Mouse (Mus musculus): ENCODE data around the gene Tmcc1. TPM values are rescaled to one million over a fixed set of nuclear protein-coding genes. Genes with fewer than 3 reads are reported as not detected.

Tmcc1 gene
- polyA plus RNA-seq, 1 experiment, result 11.3 TPM

GRCm38 (mm10) chr6:116073610-116074009 lies 119.7 kb downstream of the Tmcc1 start:
- Histone ChIP-seq H3K79me3 (ENCODE audit: low read depth) (peaks cover 1% of the 10 kb centered on the region), H3ac (ENCODE audit: control insufficient read depth, insufficient read length, low read depth) (no peak overlapping the region), H3K4me3 (ENCODE audit: insufficient read depth, poor library complexity, severe bottlenecking) (no peak overlapping the region), H3K79me2 (ENCODE audit: control insufficient read depth, insufficient read depth) (no peaks in the 10 kb centered on the region), H3K27me3 (ENCODE audit: control insufficient read depth, insufficient read depth, insufficient read length) (no peaks in the 10 kb centered on the region), H3K36me3 (ENCODE audit: control insufficient read depth, insufficient read depth) (no peaks in the 10 kb centered on the region)
- TF ChIP-seq FOSL1 (IDR thresholded peaks at IDR 0.05; ENCODE audit: insufficient read depth, low read length, poor library complexity, severe bottlenecking) (no peak), USF1 (IDR thresholded peaks at IDR 0.05; ENCODE audit: low read depth) (no peak), MYOG (IDR thresholded peaks at IDR 0.05; ENCODE audit: control insufficient read depth, extremely low read depth, insufficient read length) (no peak), MYOD1 (IDR thresholded peaks at IDR 0.05; ENCODE audit: control insufficient read depth, insufficient read length, low read depth) (no peak), CTCF (IDR thresholded peaks at IDR 0.05; ENCODE audit: control insufficient read depth, insufficient read depth, insufficient read length) (no peak), MAX (IDR thresholded peaks at IDR 0.05) (no peak), CEBPB (IDR thresholded peaks at IDR 0.05; ENCODE audit: low read depth) (no peak)

DNA sequence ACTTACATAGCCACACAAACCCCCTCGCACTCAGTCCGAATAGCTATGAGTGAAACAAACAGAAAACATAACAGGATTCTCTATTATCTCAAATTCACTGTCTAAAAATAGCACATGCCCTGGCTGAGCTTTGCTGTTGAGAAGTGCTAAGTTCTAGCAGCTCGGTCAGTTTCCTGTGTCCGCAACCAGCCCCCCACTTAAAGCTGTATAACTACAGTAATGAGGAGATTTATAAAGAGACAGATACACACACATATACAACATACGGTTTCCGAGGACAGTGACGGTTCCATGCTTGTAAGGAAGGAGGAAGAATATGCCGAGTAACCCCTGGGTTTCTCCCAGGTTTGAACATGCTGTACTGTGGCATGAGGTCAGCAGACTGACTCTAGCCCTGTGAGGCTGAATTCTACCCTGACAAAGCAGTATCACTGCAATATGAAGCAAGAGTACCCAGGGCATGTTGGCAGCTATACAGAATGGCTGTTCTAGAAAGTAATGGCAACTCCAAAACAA lies 120.5 kb downstream of the Tmcc1 start:
- Histone ChIP-seq H3K27me3 (ENCODE audit: control insufficient read depth, insufficient read depth, insufficient read length) (no peaks in the 10 kb centered on the region), H3K79me3 (ENCODE audit: low read depth) (peaks cover 1% of the 10 kb centered on the region), H3ac (ENCODE audit: control insufficient read depth, insufficient read length, low read depth) (no peak overlapping the region), H3K79me2 (ENCODE audit: control insufficient read depth, insufficient read depth) (no peaks in the 10 kb centered on the region), H3K36me3 (ENCODE audit: control insufficient read depth, insufficient read depth) (no peaks in the 10 kb centered on the region), H3K4me3 (ENCODE audit: insufficient read depth, poor library complexity, severe bottlenecking) (no peak overlapping the region)
- TF ChIP-seq MYOD1 (IDR thresholded peaks at IDR 0.05; ENCODE audit: control insufficient read depth, insufficient read length, low read depth) (no peak), FOSL1 (IDR thresholded peaks at IDR 0.05; ENCODE audit: insufficient read depth, low read length, poor library complexity, severe bottlenecking) (no peak), MAX (IDR thresholded peaks at IDR 0.05) (no peak), MYOG (IDR thresholded peaks at IDR 0.05; ENCODE audit: control insufficient read depth, extremely low read depth, insufficient read length) (no peak), CEBPB (IDR thresholded peaks at IDR 0.05; ENCODE audit: low read depth) (no peak), USF1 (IDR thresholded peaks at IDR 0.05; ENCODE audit: low read depth) (no peak), CTCF (IDR thresholded peaks at IDR 0.05; ENCODE audit: control insufficient read depth, insufficient read depth, insufficient read length) (no peak)

GRCm38 (mm10) chr6:116072221-116072745 lies 121.0 kb downstream of the Tmcc1 start:
- Histone ChIP-seq H3ac (ENCODE audit: control insufficient read depth, insufficient read length, low read depth) (no peak overlapping the region), H3K27me3 (ENCODE audit: control insufficient read depth, insufficient read depth, insufficient read length) (no peaks in the 10 kb centered on the region), H3K36me3 (ENCODE audit: control insufficient read depth, insufficient read depth) (no peaks in the 10 kb centered on the region), H3K79me3 (ENCODE audit: low read depth) (no peaks in the 10 kb centered on the region), H3K4me3 (ENCODE audit: insufficient read depth, poor library complexity, severe bottlenecking) (no peak overlapping the region), H3K79me2 (ENCODE audit: control insufficient read depth, insufficient read depth) (no peaks in the 10 kb centered on the region)
- no peak for TF ChIP-seq USF1 (IDR thresholded peaks at IDR 0.05; ENCODE audit: low read depth)
- no peak for TF ChIP-seq MYOD1 (IDR thresholded peaks at IDR 0.05; ENCODE audit: control insufficient read depth, insufficient read length, low read depth)
- TF ChIP-seq CEBPB (IDR thresholded peaks at IDR 0.05; ENCODE audit: low read depth), result no peak
- TF ChIP-seq FOSL1 (IDR thresholded peaks at IDR 0.05; ENCODE audit: insufficient read depth, low read length, poor library complexity, severe bottlenecking), result no peak
- no peak for TF ChIP-seq MAX (IDR thresholded peaks at IDR 0.05)
- no peak for TF ChIP-seq CTCF (IDR thresholded peaks at IDR 0.05; ENCODE audit: control insufficient read depth, insufficient read depth, insufficient read length)
- TF ChIP-seq MYOG (IDR thresholded peaks at IDR 0.05; ENCODE audit: control insufficient read depth, extremely low read depth, insufficient read length), result no peak

DNA sequence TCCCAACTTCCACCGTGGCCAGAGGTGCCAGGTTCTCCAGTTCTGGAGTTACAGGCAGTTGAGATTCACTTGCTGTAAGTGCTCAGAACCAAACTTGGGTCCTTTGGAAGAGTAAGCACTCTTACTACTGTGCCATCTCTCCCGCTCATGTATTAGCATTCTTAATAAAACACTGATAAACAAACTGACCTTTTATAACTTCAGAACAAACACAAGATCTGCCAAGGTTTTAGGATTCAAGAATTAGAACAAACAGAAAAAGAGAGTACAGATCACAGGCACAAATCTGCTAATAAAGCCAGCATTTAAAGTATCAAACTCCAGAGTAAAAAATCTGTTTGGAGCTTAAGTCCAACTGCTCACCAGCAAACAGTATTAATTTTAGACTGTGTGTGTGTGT lies 121.5 kb downstream of the Tmcc1 start:
- no peaks in the 10 kb centered on the region for H3K79me3 ChIP-seq (ENCODE audit: low read depth)
- no peak overlapping the region for H3ac ChIP-seq (ENCODE audit: control insufficient read depth, insufficient read length, low read depth)
- no peaks in the 10 kb centered on the region for H3K36me3 ChIP-seq (ENCODE audit: control insufficient read depth, insufficient read depth)
- H3K27me3 ChIP-seq (ENCODE audit: control insufficient read depth, insufficient read depth, insufficient read length), result no peaks in the 10 kb centered on the region
- H3K4me3 ChIP-seq (ENCODE audit: insufficient read depth, poor library complexity, severe bottlenecking), result no peak overlapping the region
- TF ChIP-seq MAX (IDR thresholded peaks at IDR 0.05) (no peak), USF1 (IDR thresholded peaks at IDR 0.05; ENCODE audit: low read depth) (no peak), CEBPB (IDR thresholded peaks at IDR 0.05; ENCODE audit: low read depth) (no peak), FOSL1 (IDR thresholded peaks at IDR 0.05; ENCODE audit: insufficient read depth, low read length, poor library complexity, severe bottlenecking) (no peak), MYOD1 (IDR thresholded peaks at IDR 0.05; ENCODE audit: control insufficient read depth, insufficient read length, low read depth) (no peak), CTCF (IDR thresholded peaks at IDR 0.05; ENCODE audit: control insufficient read depth, insufficient read depth, insufficient read length) (no peak), MYOG (IDR thresholded peaks at IDR 0.05; ENCODE audit: control insufficient read depth, extremely low read depth, insufficient read length) (no peak)
- H3K79me2 ChIP-seq (ENCODE audit: control insufficient read depth, insufficient read depth), result no peaks in the 10 kb centered on the region

DNA sequence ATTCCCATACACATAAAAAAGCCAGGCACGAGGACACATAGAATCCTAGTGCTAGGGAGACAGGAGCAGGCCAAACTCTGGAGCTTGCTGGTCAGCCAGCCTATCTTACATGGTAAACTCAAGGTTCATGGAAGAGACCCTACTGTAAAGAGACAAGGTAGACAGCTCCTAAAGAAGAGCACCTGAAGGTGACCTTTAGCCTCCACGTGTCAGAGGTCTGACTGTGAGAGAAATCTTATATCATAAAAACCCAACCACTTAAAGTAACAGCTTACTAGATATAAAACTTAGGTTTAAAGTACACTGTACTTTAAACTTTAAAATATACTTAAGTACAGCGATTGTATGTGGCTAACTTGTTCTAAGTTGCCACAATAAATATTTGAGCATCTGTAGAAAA lies 122.7 kb downstream of the Tmcc1 start:
- H3K79me2 ChIP-seq (ENCODE audit: control insufficient read depth, insufficient read depth), result no peaks in the 10 kb centered on the region
- H3ac ChIP-seq (ENCODE audit: control insufficient read depth, insufficient read length, low read depth), result no peak overlapping the region
- H3K79me3 ChIP-seq (ENCODE audit: low read depth), result no peaks in the 10 kb centered on the region
- H3K27me3 ChIP-seq (ENCODE audit: control insufficient read depth, insufficient read depth, insufficient read length), result no peaks in the 10 kb centered on the region
- no peaks in the 10 kb centered on the region for H3K36me3 ChIP-seq (ENCODE audit: control insufficient read depth, insufficient read depth)
- TF ChIP-seq FOSL1 (IDR thresholded peaks at IDR 0.05; ENCODE audit: insufficient read depth, low read length, poor library complexity, severe bottlenecking) (no peak), MYOD1 (IDR thresholded peaks at IDR 0.05; ENCODE audit: control insufficient read depth, insufficient read length, low read depth) (no peak), MYOG (IDR thresholded peaks at IDR 0.05; ENCODE audit: control insufficient read depth, extremely low read depth, insufficient read length) (no peak), CEBPB (IDR thresholded peaks at IDR 0.05; ENCODE audit: low read depth) (no peak), CTCF (IDR thresholded peaks at IDR 0.05; ENCODE audit: control insufficient read depth, insufficient read depth, insufficient read length) (no peak), USF1 (IDR thresholded peaks at IDR 0.05; ENCODE audit: low read depth) (no peak), MAX (IDR thresholded peaks at IDR 0.05) (no peak)
- H3K4me3 ChIP-seq (ENCODE audit: insufficient read depth, poor library complexity, severe bottlenecking), result no peak overlapping the region

All from C2C12 (cell line).